Mouse (Mus musculus) thymus, postnatal 14 days (tissue): Measurements from ENCODE around the gene Atg7.

ENCODE experiments used
- DNase-seq: peaks from one replicate; pipeline ENCODE4 v3.0.0; 2021

The Atg7 gene

GRCm38 (mm10) chr6:114736355-114736754 lies 93.5 kb downstream of the Atg7 start:
- DNase-seq = no peak

- DNase-seq = no peak
Measured at GRCm38 (mm10) chr6:114737181-114737580, 94.3 kb downstream of the Atg7 start.

DNA sequence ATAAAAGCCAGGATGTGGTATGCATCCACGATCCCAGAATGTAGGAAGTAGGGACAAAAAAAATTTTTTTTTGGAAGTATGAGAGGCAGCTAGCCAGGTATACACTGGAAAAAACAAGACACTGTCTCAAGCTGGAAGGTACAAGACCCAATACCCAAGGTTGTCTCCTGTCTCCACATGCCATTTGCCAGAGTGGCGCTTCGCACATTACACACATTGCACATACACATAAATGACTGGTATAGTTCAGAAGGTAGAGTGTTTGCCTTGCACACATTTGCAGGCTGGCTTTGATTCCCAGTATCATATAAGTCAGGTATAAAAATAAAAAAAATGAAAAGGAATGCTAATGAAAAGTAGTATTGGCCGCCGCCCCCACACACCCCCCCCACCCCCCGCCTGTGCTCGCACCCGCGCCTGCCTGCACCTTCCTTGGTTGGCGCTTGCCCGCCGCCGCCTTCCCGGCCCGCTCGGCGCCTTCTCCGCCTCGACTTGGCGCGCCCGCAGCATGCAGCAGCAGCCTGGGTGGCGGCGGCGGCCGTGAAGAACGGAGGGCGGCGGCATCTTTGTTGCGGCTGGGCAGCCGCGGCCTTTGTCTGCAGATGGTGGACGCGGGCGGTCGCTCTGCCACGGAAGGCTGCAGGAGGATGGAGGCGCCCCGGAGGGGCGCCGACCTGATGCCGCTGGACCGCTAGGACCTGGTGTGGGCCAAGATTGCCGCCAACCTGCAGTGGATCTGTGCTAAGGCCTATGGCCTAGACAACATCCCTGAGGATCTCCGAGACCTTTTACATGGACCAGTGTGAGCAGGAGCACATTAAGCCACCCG lies 95.2 kb downstream of the Atg7 start:
- no peak for DNase-seq

DNA sequence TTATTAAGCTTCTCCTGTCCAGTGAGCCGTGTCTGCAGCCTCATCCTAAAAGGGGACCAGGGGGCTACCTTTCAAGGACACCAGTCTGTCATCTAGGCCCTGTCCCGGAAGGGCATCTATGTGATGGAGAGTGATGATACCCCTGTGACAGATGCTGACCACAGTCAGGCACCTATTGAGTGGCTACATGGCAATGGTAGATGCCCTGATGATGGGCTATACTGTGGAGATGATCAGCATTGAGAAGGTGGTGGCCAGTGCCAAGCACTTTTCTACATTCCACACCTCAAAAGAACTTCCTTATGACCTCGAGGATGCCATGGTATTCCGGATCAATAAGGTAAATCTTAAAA lies 95.8 kb downstream of the Atg7 start:
- DNase-seq = no peak

GRCm38 (mm10) chr6:114742209-114743003 lies 99.5 kb downstream of the Atg7 start:
- no peak for DNase-seq

GRCm38 (mm10) chr6:114743126-114743525 lies 100.2 kb downstream of the Atg7 start:
- DNase-seq = no peak

- DNase-seq = no peak
Measured at GRCm38 (mm10) chr6:114743845-114744244, 100.9 kb downstream of the Atg7 start.

- DNase-seq = no peak
Measured at GRCm38 (mm10) chr6:114746439-114746974, 103.6 kb downstream of the Atg7 start.

DNA sequence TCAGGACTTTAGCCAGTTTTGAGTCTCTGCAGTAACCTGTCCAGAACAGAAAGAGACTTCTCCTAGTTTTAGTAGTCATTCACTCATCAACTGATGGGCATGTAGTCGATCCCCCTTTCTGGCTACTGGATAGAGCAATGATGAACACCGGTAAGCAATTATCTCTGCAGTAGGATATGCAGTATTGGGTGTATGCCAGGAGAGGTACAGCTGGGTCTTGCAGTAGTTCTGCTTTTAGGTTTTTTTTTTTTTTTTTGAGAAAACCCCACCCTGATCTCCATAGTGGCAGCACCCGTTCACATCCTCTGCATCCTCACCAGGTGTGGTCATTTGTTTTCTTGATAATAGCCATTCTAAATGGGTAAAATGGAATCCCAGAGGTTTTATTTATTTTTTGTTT lies 105.5 kb downstream of the Atg7 start:
- DNase-seq = no peak

DNA sequence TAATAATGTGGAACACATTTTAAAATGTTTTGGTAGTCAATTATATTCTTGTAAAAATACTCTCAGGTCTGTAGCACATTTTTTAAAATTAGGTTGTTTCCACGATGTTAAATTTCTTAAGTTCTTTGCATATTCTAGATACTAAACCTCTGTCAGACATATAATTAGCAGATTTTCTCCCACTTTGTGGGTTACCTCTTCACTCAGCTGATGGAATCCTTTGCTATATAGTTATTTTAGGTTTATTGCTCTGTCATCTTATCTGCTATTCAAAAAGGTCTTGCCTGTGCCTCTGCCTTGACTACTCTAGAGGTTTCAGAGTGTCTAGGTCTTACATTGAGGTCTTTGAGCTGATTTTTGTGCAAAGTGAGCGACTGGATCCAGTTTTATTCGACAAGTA lies 106.0 kb downstream of the Atg7 start:
- no peak for DNase-seq

DNA sequence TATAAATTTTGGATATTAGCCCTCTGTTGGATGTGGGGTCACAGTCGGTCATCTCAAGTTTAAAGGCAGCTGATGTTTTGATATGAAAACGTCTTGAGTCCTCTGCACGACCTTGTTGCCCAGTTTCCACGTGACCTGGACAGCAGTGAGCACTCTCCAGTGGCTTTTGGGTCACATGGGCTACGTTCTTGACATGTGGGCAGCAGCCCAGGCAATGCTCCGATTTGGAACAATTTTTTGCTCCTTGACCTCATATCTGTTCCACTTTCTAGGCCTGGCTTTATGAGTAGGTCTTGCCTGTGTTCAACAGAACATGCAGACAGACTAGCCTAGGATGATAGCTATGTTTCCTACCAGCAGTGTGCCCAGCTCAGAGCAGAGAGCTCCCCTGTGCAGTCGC lies 115.9 kb downstream of the Atg7 start:
- no peak for DNase-seq

GRCm38 (mm10) chr6:114766314-114766713 lies 123.4 kb downstream of the Atg7 start:
- DNase-seq = no peak

DNA sequence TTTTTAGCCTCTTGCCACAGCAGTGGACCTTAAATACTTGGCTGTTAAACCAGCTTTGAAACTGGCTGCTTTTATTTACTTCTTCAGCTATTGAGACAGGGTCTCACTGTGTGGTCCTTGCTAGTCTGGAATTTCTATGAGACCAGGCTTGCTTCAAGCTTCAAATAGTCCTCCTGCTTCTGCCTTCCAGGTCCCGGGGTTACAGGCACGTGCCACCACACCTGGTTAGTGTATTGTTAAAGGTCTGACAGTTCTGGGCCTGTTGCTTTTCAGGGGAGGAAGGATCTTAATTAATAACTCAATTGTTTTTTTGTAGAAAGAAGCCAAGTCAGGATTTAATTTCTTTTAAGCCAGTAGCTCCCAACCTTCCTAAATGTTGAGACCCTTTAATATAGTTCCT lies 124.8 kb downstream of the Atg7 start:
- DNase-seq = no peak

DNA sequence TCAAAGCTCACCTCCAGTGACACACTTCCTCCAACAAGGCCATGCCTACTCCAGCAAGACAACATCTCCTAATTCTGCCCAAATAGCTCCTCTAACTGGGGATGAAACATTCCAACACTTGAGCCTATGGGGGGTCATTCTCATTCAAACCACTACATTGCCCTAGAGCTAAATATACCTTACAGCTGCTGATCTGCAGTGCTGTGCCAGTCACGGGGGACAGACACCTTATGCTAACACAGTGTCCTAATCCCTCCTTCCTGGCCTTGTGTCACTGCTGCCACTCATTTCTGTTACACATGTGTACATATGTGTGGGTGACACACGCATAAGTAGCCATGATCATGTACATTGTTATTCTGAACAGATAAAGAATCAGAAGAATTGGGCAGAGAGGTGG lies 127.4 kb downstream of the Atg7 start:
- no peak for DNase-seq

DNA sequence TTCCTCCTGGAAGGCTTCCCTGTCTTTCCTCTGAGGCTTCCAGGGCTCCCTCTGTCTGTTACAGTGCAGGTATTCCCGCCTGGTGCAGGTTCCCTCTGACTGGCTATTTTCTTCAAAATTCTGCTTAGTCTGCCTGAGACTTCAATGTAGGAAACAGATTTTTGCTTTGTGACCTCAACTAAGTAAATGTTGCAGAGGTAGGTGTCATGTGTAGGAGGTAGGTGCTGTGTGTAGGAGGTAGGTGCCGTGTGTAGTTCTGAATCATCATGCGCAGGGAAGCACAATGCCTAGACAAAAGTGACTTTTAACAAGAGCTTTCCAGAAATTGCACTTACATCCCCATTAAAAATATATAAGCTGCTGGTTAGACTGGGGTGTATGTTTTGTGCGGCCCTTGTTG lies 128.6 kb downstream of the Atg7 start:
- DNase-seq = no peak

- no peak for DNase-seq
Measured at GRCm38 (mm10) chr6:114775210-114775609, 132.3 kb downstream of the Atg7 start.

GRCm38 (mm10) chr6:114777872-114778271 lies 135.0 kb downstream of the Atg7 start:
- no peak for DNase-seq

- DNase-seq = no peak
Measured at GRCm38 (mm10) chr6:114778650-114779049, 135.8 kb downstream of the Atg7 start.

- no peak for DNase-seq
Measured at GRCm38 (mm10) chr6:114780583-114780982, 137.7 kb downstream of the Atg7 start.

GRCm38 (mm10) chr6:114781415-114782240 lies 138.7 kb downstream of the Atg7 start:
- no peak for DNase-seq

GRCm38 (mm10) chr6:114782486-114782885 lies 139.6 kb downstream of the Atg7 start:
- no peak for DNase-seq

- no peak for DNase-seq
Measured at GRCm38 (mm10) chr6:114786461-114786860, 143.6 kb downstream of the Atg7 start.

- DNase-seq = no peak
Measured at GRCm38 (mm10) chr6:114787606-114788005, 144.7 kb downstream of the Atg7 start.
